Mouse (Mus musculus) embryonic stem cell, embryonic (primary cell): ENCODE measurements around the gene Hat1.

Experiments
- CTCF ChIA-PET, 4 experiments: fragments of 300-600 bp in 2 of 4; fragments of 350-600 bp in 2 of 4; sonication (Branson Sonifier 250); formaldehyde crosslinking; loops; one replicate each; lab custom pipeline; 2022; ENCODE audit warnings: inconsistent platforms in 2 of 4; lab: Charles Lee
- POLR2A ChIA-PET, 4 experiments: fragments of 300-600 bp in 2 of 4; fragments of 350-600 bp in 2 of 4; sonication (Branson Sonifier 250); formaldehyde crosslinking; loops; one replicate each; lab custom pipeline; 2022; ENCODE audit warnings: antibody characterized with exemption in 4 of 4, inconsistent platforms in 1 of 4; lab: Charles Lee

The Hat1 gene

GRCm38 (mm10) chr2:71367125-71367880 is 21.5 kb upstream of the Hat1 start, which contains the start of gene Slc25a12:
Gene Slc25a12, minus strand, starts transcription at chr2:71367749.
- POLR2A ChIA-PET = interaction anchor here (0.6 to 33.6 kb wide), 48 partner anchors 9 to 910 kb away, joined by 3 to 1307 read pairs (median 5); partner anchors contain the start of genes Hat1 (in 3 of the 4) and Dync1i2 (in 2 of the 4)
- CTCF ChIA-PET = interaction anchor here in 2 of 4 experiments (0.5 to 1.7 kb wide), 6 partner anchors 19 to 1317 kb away, joined by 3 to 5 read pairs (median 3); partner anchors contain the start of gene Dync1i2 (in 1 of the 2)

- ChIA-PET CTCF (interaction anchor here in 3 of 4 experiments (0.6 to 1.7 kb wide), 5 partner anchors 20 to 157 kb away, joined by 3 to 5 read pairs (median 4); partner anchors contain the start of gene Dync1i2 (in 1 of the 3)), POLR2A (interaction anchor here (0.5 to 33.6 kb wide), 37 partner anchors 9 to 494 kb away, joined by 3 to 1307 read pairs (median 7); partner anchors contain the start of genes Hat1 (in 3 of the 4) and Dync1i2 (in 1 of the 4))
Observed at GRCm38 (mm10) chr2:71368086-71368485, 20.7 kb upstream of the Hat1 start.

- CTCF ChIA-PET = no interaction called here
- POLR2A ChIA-PET = interaction anchor here in 3 of 4 experiments (0.6 to 33.6 kb wide), 11 partner anchors 8 to 173 kb away, joined by 3 to 1307 read pairs (median 4); partner anchors contain the start of gene Metap1d (in 1 of the 3)
Observed at GRCm38 (mm10) chr2:71371790-71372189, 17.0 kb upstream of the Hat1 start.

- POLR2A ChIA-PET = interaction anchor here in 2 of 4 experiments (0.6 to 33.6 kb wide), 8 partner anchors 8 to 81 kb away, joined by 3 to 1307 read pairs (median 4); partner anchors contain the start of genes Hat1 (in 1 of the 2) and Metap1d (in 1 of the 2)
- CTCF ChIA-PET = interaction anchor here in 1 of 4 experiments (1.4 kb wide), 1 partner anchor 14 kb away, joined by 3 read pairs; no protein-coding TSS in a partner anchor
Observed at GRCm38 (mm10) chr2:71372261-71372660, 16.5 kb upstream of the Hat1 start.

- ChIA-PET CTCF (interaction anchor here in 1 of 4 experiments (0.5 kb wide), 1 partner anchor 595 kb away, joined by 3 read pairs; no protein-coding TSS in a partner anchor), POLR2A (interaction anchor here in 3 of 4 experiments (0.9 to 33.6 kb wide), 10 partner anchors 9 to 79 kb away, joined by 3 to 1307 read pairs (median 4); partner anchors contain the start of gene Metap1d (in 1 of the 3))
Observed at GRCm38 (mm10) chr2:71374275-71375155, 14.2 kb upstream of the Hat1 start.

- ChIA-PET POLR2A (interaction anchor here (0.6 to 9.2 kb wide), 27 partner anchors 9 to 551 kb away, joined by 3 to 115 read pairs (median 5); partner anchors contain the start of genes Hat1 (in 3 of the 4), Slc25a12 (in 3 of the 4), Dync1i2 (in 1 of the 4) and Tlk1 (in 1 of the 4)), CTCF (interaction anchor here in 1 of 4 experiments (0.7 kb wide), 1 partner anchor 518 kb away, joined by 10 read pairs; no protein-coding TSS in a partner anchor)
Observed at GRCm38 (mm10) chr2:71376433-71376906, 12.3 kb upstream of the Hat1 start.

GRCm38 (mm10) chr2:71377426-71377825 is 11.3 kb upstream of the Hat1 start:
- POLR2A ChIA-PET = interaction anchor here in 3 of 4 experiments (0.7 to 9.2 kb wide), 13 partner anchors 10 to 74 kb away, joined by 3 to 115 read pairs (median 9); partner anchors contain the start of genes Hat1 (in 2 of the 3) and Slc25a12 (in 2 of the 3)
- CTCF ChIA-PET = interaction anchor here in 1 of 4 experiments (0.7 kb wide), 1 partner anchor 222 kb away, joined by 3 read pairs; no protein-coding TSS in a partner anchor

- CTCF ChIA-PET = interaction anchor here in 2 of 4 experiments (0.6 to 1.3 kb wide), 4 partner anchors 8 to 708 kb away, joined by 3 to 9 read pairs (median 3); no protein-coding TSS in a partner anchor
- POLR2A ChIA-PET = interaction anchor here in 3 of 4 experiments (0.6 to 9.2 kb wide), 19 partner anchors 13 to 1002 kb away, joined by 3 to 115 read pairs (median 3); partner anchors contain the start of genes Slc25a12 (in 2 of the 3) and Dync1i2 (in 1 of the 3)
Observed at GRCm38 (mm10) chr2:71381962-71382361, 6.8 kb upstream of the Hat1 start.

- CTCF ChIA-PET = interaction anchor here in 1 of 4 experiments (0.6 kb wide), 1 partner anchor 18 kb away, joined by 4 read pairs; no protein-coding TSS in a partner anchor
- POLR2A ChIA-PET = interaction anchor here in 3 of 4 experiments (0.6 to 9.2 kb wide), 21 partner anchors 10 to 171 kb away, joined by 3 to 115 read pairs (median 5); partner anchors contain the start of gene Slc25a12 (in 2 of the 3)
Observed at GRCm38 (mm10) chr2:71383890-71384289, 4.9 kb upstream of the Hat1 start.

GRCm38 (mm10) chr2:71387766-71388165 is 992 bp upstream of the Hat1 start:
- POLR2A ChIA-PET = interaction anchor here (0.8 to 7.1 kb wide), 51 partner anchors 9 to 485 kb away, joined by 3 to 155 read pairs (median 4); partner anchors contain the start of genes Slc25a12 (in 3 of the 4), Metap1d (in 2 of the 4), Dync1i2 (in 1 of the 4) and Pdk1 (in 1 of the 4)

GRCm38 (mm10) chr2:71389864-71390263 is 1.1 kb downstream of the Hat1 start:
- CTCF ChIA-PET = interaction anchor here in 1 of 4 experiments (1.6 kb wide), 1 partner anchor 8 kb away, joined by 3 read pairs; no protein-coding TSS in a partner anchor
- POLR2A ChIA-PET = interaction anchor here (0.7 to 7.1 kb wide), 47 partner anchors 8 to 681 kb away, joined by 3 to 155 read pairs (median 5); partner anchors contain the start of genes Slc25a12 (in 3 of the 4), Metap1d (in 2 of the 4), Dync1i2 (in 1 of the 4) and Pdk1 (in 1 of the 4)

More at GRCm38 (mm10) chr2:71387766-71388165, 992 bp upstream of the Hat1 start:
- CTCF ChIA-PET = interaction anchor here in 2 of 4 experiments (0.6 to 1.0 kb wide), 2 partner anchors 199 to 232 kb away, joined by 3 read pairs; no protein-coding TSS in a partner anchor

- CTCF ChIA-PET = no interaction called here
- POLR2A ChIA-PET = interaction anchor here in 2 of 4 experiments (0.8 to 14.3 kb wide), 7 partner anchors 9 to 51 kb away, joined by 4 to 170 read pairs (median 13); partner anchors contain the start of gene Hat1 (in 1 of the 2)
Observed at GRCm38 (mm10) chr2:71405613-71406012, 16.9 kb downstream of the Hat1 start.

- CTCF ChIA-PET = no interaction called here
- POLR2A ChIA-PET = interaction anchor here (0.7 to 1.7 kb wide), 7 partner anchors 9 to 109 kb away, joined by 3 to 7 read pairs (median 4); partner anchors contain the start of gene Hat1 (in 1 of the 4)
Observed at GRCm38 (mm10) chr2:71418760-71419280, 30.1 kb downstream of the Hat1 start.

- POLR2A ChIA-PET = interaction anchor here in 3 of 4 experiments (0.9 to 1.4 kb wide), 5 partner anchors 8 to 30 kb away, joined by 3 to 7 read pairs (median 4); partner anchors contain the start of gene Hat1 (in 1 of the 3)
Observed at GRCm38 (mm10) chr2:71419408-71419807, 30.6 kb downstream of the Hat1 start.

GRCm38 (mm10) chr2:71420895-71421425 is 32.2 kb downstream of the Hat1 start:
- ChIA-PET POLR2A (interaction anchor here in 3 of 4 experiments (0.6 to 1.9 kb wide), 10 partner anchors 10 to 181 kb away, joined by 3 to 6 read pairs (median 3); partner anchors contain the start of gene Hat1 (in 1 of the 3)), CTCF (interaction anchor here in 1 of 4 experiments (0.5 kb wide), 1 partner anchor 10 kb away, joined by 8 read pairs; no protein-coding TSS in a partner anchor)

More at GRCm38 (mm10) chr2:71419408-71419807, 30.6 kb downstream of the Hat1 start:
- CTCF ChIA-PET = no interaction called here
